Mouse (Mus musculus): ENCODE results near the gene Rasd2.

The Rasd2 gene

DNA sequence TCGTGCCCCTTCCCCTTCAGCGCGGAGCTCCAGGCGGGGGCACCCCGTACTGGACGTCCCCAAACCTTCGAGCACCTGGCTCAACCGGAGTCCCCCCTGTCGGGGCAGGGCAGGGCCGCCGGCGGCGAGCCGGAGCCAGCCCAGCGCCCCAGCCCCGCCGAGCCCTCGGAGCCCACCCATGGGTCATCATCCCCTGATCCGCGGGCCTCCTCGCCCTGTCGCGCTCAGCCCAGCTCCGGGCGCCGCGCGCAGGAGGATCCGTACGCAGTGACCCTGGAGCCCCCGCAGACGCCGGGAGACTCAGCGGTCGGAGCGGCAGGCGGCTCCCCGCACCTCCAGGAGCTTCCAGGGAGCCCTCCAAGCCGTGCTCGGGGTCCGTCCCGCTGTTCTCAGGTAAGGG lies at the start of gene Rasd2:
Gene Rasd2, plus strand, starts transcription at position 259 of the 400 bp plus-strand sequence.
- in situ Hi-C loops (cut with MboI, MseI) = loop anchor here in 1 of 2 experiments (10.0 kb wide), 1 partner anchor 79 kb away; no protein-coding TSS in a partner anchor

DNA sequence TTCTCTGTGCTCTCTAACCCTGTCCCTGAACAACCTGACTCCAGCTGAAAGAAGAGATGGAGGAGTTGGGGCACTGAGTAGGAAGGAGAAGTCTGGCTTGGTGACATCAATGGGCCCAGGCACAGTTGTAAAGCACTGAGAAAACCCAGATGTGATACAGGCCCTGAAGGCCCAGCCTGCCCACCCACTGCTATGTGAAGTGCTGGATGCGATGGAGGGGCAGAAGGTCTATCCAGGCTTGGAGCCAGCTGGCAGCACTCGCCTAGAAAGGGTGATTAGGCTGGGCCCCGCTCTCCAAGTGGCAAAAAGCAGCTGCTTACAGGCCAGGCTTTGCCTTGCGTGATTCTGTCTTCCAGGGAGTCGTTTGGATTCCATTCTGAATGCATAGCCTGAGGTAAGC lies 44.4 kb upstream of the Rasd2 start:
- in situ Hi-C loops (cut with MboI, MseI) = loop anchor here in 1 of 2 experiments (10.0 kb wide), 1 partner anchor 235 kb away; the partner anchor contains the start of gene Gm10358

DNA sequence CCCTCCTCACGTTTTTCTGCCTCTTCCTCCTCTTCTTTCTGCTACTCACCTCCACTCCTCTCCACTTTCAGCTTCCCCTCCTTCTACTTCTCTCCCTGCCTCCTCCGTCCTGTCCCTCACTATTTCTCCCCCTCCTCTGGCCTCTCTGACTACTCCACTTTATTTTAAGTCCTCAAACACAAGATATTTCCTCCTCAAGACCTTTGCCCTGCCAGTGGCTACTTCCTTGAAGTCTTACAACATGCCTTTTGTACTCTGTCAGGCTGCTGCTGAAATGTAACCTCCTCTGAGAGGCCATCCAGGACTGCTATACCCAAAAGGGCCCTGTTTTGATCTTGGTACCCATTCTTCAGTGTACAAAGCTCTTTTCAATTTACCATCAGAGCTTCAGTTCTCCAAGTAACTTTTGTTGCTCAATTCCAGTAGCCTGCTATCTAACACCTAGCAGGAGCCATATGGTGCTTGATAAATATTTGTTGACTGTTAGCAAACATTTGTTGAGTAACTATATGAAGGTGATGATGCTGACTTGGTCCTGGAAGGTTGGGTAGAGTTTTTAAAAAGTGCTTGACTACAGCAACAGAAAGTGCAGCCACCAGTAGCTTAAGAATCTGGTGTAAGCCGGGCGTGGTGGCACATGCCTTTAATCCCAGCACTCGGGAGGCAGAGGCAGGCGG lies 41.6 kb upstream of the Rasd2 start:
- in situ Hi-C loops (cut with MboI, MseI) = no loop called here

DNA sequence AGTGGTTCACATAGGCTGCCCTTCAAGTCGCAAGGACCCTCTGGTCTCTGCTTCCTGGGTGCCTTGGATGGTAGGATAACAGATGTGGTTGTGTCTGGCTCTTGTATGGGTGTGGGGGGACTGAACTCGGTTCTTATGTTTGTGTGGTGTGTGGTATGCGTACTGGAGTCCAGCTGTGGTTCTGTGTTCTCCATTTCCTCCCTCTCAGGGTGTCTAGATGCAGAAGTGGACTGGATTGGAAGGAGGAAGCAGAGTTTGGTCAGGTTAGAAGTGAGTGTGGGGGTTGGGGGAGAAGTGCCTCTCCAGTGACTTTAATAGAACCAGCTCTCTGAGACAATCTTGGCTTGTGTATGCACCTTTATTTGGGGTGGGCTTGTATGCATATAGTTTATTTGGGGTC lies 20.7 kb upstream of the Rasd2 start:
- in situ Hi-C loops (cut with MboI, MseI) = no loop called here

DNA sequence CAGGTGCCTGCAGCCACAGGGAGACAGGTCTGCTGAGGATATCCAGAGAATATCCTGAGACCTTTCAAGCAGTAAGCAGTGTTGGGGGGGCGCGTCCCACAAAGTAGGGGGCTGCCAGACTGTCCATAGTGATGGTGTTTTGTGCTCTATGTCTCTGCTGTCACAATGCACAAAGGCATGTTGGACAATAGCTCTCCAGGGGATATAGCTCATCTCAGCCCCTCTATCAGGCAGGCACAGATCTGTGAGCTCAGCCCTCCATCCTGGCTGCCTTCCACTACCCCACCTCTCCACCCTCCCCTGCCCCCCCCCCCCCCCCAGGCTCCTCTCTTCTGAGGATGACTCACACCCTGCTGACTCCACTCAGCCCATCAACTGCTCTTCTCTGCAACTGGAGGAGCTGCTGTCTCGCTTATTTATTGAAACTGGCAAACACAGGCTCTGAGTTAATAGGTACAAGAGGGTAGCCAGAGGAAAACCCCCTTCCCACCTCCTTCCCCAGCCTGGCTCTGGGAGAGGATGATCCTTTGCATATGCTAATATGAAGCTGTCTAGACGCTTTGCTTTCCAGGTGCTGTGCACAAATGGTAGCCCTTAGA lies 19.2 kb upstream of the Rasd2 start:
- in situ Hi-C loops (cut with MboI, MseI) = no loop called here

DNA sequence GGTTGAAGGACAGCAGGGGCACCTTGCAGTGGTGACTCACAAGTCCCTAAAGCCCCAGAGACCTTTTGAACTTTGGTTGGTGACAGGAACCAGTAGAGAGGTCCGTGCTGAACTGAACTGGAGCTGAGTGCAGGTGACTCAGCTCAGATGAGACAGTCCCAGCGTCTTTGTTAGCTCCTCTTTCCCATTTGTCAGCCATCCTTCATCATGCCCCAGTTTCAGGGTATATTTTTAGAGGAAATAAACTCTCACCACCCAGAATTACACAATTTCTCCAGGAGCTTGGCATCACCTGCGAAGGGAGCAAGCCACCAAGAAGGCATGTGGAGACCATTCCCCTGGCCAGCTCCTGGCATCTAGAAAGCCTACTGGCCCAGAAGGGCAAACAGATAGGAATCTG lies 16.6 kb upstream of the Rasd2 start:
- in situ Hi-C loops (cut with MboI, MseI) = no loop called here

DNA sequence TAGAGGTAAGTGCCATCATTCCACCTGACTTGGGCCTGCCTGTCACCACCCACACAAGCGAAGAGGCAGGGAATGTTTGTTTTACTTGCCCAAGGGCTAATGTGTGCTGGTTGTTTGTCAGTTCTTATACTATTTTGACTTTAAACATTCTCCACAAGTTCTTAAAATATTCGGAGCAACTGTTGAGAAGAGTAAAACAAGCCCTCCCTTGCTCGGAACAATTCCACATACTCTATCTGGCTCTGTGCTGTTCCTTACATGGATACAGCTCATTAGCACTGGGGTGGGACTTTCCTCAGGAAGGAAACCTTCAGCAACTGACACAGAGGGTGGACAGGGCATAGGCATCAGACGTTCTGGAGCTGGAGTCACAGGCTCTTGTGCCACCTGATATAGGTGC lies 15.9 kb upstream of the Rasd2 start:
- in situ Hi-C loops (cut with MboI, MseI) = no loop called here

DNA sequence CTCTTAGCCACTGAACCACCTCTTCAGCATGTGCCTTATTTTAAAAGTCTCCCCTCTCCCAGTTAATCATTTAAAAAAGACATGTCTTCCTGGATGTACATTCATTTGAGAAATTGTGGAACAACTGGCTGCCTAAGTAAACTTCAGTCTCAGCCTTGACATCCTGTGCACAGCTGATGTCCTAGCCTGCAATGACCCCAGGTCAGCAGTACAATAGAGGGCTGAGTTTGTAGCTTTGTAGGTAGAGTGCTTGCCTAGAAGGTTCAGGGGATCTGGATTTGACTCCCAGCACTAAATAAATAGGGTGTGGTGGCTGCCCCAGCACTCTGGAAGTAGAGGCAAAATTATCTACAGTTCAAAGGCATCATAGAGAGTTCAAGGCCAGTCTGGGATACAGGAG lies 15.4 kb upstream of the Rasd2 start:
- in situ Hi-C loops (cut with MboI, MseI) = no loop called here

DNA sequence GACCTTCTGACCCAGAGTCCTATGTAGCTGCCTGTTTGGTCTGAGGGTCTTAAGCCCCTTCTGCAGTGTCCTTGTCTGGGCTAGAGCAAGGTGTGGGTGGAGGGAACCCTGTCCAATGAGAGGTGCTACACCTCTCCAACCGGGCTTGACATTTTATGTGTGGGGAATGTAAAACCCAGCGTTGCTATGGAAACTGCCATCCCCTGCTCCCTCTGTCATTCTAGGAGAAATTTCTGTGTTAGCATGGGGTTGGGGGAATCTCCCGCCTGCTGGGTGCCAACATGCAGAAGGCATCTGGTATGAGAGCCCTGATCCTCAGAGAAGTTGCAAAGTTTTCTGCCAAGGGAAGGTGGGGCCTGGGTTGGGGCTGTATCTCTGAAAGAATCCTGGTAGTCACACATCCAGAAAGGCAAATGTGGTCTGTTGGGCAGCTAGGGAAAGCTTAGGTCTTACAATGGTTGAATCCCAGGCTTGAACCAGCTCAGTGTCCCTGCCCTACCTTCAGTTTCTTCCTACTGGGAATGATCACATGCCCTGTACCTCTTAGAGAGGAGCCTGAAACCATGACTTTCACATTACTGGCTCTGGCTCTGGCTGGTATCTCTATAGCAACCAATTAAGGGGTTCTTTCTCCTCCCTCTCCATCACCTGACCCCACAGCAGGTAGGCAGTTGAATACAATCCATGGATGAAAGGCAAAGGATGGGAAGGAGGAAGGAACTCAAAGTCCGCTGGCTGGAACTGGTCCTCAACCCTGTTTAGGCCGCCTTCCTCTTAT lies 14.6 kb upstream of the Rasd2 start:
- in situ Hi-C loops (cut with MboI, MseI) = no loop called here

DNA sequence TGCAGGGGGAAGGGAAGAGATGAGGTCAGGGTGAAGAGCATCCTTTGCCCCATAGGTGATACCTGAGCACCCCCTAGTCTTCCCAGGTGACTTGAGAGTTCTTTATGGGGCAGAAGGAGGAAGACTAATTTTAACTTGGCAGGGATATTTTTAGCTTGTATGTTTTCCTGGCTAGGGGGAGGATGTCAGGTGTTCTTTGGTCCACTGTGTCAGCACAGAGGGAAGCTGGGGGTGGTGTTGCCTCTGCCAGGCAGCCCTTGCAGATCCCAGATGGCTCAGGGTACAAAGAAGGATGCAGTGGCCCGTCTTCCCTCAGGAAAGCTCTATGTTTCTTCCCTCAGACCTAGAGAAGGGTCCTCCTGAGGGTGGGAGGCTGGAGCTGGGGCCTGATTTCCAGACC lies 13.8 kb upstream of the Rasd2 start:
- in situ Hi-C loops (cut with MboI, MseI) = loop anchor here (5.0 kb wide), 2 partner anchors 43 to 48 kb away; no protein-coding TSS in a partner anchor

DNA sequence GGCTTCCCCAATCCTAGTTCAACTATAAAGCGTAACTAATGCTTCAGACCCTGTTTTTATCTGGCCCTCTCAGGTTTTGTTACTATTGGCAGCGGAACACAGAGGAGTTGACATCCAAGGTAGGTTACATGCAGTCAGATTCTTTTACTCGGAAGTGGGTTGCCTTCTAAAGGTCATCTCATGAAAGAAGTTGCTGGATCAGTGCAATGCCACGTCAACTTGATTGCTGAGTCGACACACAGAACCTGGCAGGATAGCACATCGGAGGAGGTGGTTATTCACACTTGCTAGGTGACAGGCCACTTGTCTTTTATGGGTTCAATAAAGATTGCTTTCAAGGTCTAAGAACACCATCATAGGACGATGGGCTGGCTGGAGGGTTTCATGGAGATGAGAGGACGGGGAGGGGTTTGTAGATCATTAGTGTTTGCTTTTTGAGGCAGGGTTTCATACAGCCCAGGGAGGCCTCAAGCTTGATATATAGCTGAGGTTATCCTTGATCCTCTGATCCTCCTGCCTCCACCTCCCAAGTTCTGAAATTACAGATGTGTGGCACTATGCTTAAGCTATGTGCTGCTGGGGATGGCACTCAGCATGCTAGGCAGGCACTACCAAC lies 11.6 kb upstream of the Rasd2 start:
- in situ Hi-C loops (cut with MboI, MseI) = loop anchor here (5.0 kb wide), 2 partner anchors 45 to 50 kb away; no protein-coding TSS in a partner anchor

DNA sequence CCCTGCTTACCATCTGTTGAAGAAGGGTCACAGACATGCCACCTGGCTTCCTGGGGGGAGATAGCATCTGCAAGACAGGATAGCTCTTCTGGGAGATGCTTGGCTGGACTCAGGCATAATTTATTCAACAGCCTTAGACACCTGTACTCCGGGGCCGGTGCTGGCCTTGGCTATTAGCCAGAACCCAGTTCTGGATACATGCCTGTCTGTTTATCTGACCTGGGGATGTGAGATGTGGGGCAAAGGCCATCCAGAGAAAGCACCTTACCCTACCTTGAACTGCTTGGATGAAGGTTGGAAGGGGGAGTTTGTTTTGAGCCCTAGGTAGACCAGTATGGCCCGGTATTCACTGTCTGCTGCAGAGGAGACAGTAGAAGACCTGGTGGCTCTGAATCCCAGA lies 10.8 kb upstream of the Rasd2 start:
- in situ Hi-C loops (cut with MboI, MseI) = loop anchor here (5.0 kb wide), 2 partner anchors 46 to 51 kb away; no protein-coding TSS in a partner anchor

DNA sequence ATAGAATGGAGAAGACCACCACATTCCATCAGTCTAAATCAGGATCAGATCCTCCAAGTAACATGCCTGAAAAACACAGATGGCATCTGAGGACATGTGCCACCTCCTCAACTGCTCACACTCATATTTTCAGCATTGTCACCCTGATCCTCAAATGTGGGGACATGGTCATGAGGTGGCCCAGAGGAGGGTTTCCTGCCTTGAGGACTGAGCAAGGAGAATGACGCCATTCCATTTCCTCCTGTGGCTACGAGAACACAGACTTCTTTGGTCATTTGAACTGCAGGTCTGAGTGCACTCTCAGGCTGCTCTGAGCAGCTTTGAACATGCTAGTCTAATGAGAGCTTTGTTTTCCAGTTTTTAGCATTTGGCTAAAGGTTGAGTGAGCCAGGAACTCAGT lies 10.3 kb upstream of the Rasd2 start:
- in situ Hi-C loops (cut with MboI, MseI) = loop anchor here (5.0 kb wide), 2 partner anchors 46 to 51 kb away; no protein-coding TSS in a partner anchor

DNA sequence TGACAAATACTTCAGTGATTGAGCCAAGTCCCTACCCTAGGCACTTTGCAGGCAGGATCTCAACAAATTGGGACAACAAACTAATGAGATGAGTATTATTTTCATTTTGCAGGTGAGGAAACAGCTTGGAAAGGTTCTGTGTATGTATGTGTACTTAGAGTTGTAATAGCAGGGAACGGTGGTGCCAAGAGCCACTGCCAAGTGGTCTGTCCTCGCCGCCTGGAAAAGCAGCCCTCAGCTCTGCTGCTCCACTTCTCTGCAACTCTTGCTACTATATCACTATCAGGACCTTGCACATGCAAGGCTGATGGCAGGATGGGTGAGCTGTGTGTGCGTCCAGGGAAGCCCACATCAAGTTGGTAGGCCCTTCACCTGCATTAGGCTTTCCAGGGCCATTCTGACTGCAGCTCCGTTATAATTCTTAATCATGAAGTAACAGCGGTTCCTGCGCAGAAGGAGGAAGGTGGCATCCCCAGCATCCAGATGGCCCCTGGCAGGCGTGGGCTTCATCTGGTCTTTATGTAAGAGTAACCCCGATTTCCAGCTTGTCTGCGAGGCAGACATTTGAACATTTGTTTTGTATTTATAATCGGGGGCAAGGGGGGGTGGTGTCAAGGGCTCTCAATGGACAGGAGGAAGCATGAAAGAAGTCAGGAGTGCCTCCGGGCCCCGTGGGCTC lies 9.4 kb upstream of the Rasd2 start:
- in situ Hi-C loops (cut with MboI, MseI) = loop anchor here (5.0 kb wide), 2 partner anchors 47 to 52 kb away; no protein-coding TSS in a partner anchor

DNA sequence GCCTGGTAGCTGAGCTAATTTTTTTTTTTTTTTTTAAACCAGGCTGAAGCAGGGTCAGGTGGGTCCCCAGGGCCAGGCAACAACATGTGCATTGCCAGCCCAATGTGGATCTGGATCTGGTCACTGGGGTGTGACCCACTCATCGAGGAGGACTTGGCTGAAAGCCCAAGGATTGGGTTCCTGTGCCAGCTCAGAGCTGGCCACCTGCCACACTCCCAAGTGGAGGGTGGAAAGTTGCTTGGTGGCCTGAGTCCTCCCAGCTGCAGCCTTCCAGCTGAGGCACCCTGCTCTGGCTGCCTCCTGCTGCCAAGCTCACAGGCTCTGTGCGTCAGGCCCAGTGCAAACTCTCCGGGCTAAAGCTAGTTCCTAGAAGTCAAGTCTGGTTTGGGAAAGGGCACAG lies 2.3 kb upstream of the Rasd2 start:
- in situ Hi-C loops (cut with MboI, MseI) = loop anchor here in 1 of 2 experiments (10.0 kb wide), 1 partner anchor 77 kb away; no protein-coding TSS in a partner anchor

DNA sequence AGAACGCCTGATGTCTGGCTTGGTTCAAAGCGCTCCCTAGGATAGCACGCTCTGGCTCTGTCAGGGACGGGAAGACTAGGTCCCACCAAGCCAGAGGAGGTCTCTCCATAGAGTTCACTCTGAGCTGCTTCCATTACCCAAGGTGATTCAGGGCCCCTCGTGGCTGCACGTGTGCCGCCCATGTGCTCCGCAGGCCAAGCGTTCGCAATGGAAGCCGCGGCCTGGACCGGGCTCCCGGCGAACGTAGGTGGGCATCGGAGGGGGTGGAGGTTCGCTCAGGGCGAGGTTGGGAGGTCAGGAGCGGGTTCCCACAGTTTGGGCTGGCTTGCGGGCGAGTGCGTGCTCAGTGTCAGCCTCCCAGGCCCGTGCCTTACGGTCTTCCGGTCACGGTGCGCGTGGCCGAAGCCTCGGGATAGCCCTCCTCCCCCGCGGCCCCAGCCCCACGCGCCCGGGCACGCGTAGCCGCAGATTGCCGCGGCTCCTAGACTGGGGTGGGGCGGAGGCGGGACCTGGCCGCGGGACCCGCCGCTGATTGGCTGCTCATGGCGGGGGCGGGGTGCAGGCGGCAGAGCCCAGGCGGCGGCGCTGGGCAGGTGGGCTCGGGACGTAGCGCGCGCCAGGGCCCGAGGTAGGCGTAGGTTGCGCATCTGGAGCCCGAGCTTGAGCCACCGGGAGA lies 975 bp upstream of the Rasd2 start:
- in situ Hi-C loops (cut with MboI, MseI) = loop anchor here in 1 of 2 experiments (10.0 kb wide), 1 partner anchor 78 kb away; no protein-coding TSS in a partner anchor

DNA sequence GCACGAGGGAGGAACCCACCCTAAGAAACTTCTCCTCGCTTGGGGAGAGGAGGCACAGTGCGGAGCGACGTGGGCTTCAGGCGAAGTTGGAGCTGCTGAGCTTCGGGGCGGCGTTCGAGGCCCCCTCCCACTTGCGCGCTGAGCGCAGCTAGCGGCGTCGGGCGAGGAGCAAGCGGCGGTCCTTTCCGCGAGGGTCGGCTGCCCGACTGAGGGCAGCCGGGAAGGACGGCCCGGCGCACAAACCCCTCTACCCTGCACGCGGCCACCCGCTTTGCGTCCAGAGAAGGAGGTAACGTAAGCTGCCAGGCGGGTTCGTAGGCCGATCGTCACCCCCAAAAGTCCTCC lies 465 bp upstream of the Rasd2 start:
- in situ Hi-C loops (cut with MboI, MseI) = loop anchor here in 1 of 2 experiments (10.0 kb wide), 1 partner anchor 78 kb away; no protein-coding TSS in a partner anchor

DNA sequence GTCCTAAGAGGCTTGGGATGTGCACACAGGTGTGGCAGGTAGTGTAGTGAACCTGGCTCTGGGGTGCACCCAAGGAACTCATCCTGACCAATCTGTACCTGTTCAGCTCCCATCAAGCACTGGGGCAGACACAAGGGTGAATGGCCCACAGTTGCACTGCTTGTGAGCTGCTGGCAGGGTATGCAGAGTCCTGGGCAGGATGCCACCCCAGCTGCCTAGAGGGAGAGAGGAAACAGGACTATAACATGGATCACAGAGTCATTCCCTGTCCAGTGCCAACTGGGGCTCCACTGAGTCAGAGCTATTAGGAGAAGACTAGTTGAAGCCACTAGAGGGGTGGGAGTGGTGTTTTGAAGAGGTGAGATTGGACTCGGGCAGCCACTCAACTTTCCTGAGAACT lies 1.3 kb downstream of the Rasd2 start:
- in situ Hi-C loops (cut with MboI, MseI) = loop anchor here (5.0 to 10.0 kb wide), 3 partner anchors 80 to 143 kb away; no protein-coding TSS in a partner anchor

DNA sequence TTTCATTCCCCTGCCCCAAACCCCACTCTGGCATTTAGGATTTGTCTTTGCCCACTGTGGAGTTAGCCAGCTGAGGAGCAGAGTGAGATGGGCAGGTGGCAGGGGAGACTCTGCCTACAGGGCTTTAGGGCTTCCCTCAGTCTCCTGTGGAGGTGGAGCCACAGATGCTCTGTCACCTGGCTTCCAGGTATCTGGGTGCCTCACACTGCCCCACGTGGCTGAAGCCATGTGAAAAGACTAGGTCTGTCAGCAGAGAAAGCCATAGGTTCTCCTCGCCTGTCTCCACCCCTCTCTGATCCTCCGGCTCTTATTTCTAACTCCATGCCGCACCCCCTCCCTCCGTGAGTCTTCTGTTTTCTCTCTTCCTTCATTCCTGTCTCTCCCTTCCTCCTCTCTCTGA lies 2.2 kb downstream of the Rasd2 start:
- in situ Hi-C loops (cut with MboI, MseI) = loop anchor here (5.0 to 10.0 kb wide), 3 partner anchors 81 to 144 kb away; no protein-coding TSS in a partner anchor

DNA sequence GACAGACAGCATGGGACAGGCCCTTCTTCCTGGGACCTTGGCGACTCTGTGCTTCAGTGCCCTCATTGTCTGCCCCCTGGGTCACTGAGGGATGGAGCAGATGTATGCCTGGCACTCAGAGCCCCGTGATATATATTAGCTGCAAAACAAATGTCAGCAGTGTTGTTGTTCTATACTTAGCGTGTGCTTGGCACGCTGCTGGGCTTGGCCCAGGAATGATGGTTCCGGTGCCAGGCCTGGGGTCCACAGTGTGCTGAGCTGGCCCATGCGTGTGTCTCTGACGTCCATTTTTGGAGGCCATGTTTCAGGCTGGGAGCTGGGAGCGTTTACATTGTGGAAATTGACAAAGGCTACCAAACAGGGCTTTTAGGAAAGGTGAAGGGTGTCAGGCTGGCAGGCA lies 3.1 kb downstream of the Rasd2 start:
- in situ Hi-C loops (cut with MboI, MseI) = loop anchor here (5.0 to 10.0 kb wide), 3 partner anchors 82 to 145 kb away; no protein-coding TSS in a partner anchor

All from T-helper 17 cell (primary cell).